Mouse (Mus musculus): Measurements from ENCODE around the gene Arhgap23.
A peak's percentile ranks its signal among the peaks of the same experiment; 100 is the strongest.

Arhgap23 gene

GRCm38 (mm10) chr11:97435808-97436491 is 20.6 kb downstream of the Arhgap23 start:
- DNase-seq, result peak; percentile 75 to 84

DNA sequence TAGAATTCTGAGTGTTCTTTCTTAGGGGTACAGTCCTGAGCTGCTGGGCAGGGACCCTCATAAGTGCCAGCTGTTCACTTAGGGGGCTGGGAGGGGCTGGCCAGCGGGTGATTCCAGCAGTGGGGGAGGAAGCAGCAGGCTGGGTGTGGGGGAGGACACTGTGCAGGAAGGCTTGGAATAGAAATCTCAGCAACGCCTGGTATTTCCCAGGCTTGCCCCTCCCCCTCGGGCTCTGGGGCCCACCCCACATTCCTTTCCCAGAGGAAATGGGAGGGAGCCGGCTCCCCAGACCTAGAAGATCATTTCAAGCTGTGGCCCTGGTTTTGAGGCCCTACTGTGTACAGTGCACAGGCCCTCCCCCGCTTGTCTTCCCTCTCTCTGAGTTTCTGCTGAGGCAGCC is 22.4 kb downstream of the Arhgap23 start:
- peak; percentile 90 to 93 for DNase-seq

- DNase-seq, result peak; percentile 66 to 72
Measured at GRCm38 (mm10) chr11:97438868-97439267, 23.5 kb downstream of the Arhgap23 start.

DNA sequence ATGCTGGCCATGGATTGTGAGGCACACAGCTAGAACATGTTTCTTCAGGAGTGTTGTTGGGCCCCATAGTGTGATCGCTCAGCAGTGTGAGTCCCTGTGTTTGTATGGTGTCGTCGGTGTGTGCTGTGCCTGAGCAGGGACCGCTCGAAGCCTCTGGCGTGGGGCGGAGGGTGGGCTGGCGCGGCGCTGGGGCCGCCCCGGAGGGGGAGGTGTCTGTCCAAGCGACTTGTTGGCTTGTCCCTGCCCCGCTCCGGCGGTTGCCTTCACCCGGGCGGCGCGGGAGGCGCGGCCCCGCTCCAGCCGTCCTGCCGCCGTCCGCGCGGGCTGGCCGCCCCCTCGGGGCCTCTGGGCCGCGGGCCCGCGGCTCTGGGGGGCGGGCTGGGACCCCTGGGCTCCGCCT is 24.6 kb downstream of the Arhgap23 start:
- peak; percentile 87 to 92 for DNase-seq

- DNase-seq, result no peak
Measured at GRCm38 (mm10) chr11:97440441-97440881, 25.1 kb downstream of the Arhgap23 start.

GRCm38 (mm10) chr11:97441036-97441657 is 25.8 kb downstream of the Arhgap23 start:
- peak; percentile 55 to 66 for DNase-seq

DNA sequence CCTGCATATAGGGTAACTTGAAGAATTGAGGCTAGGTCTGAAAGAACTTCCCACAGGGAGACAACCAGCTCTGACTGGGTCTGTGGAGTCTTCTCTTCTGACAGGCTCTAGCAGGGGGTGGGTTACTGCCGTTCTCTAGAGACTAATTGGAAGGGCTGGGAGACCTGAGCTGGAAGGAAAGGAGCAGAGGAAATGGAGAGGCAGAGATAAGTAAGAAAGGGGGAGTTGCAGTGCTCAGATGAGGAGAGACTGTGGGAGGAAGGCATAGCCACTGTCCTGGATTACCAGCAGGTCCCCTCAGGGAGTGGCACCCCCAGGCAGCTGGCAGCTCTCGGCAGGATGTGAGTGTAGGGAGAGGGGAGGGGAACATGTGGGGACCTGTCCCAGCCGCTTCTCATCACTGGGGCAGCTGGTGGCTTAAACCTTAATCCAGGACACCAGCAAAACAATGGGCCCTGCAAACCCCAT is 26.4 kb downstream of the Arhgap23 start:
- DNase-seq, result peak in 1 of 2 experiments; percentile 65

- DNase-seq, result no peak
Measured at GRCm38 (mm10) chr11:97442891-97443675, 27.8 kb downstream of the Arhgap23 start.

GRCm38 (mm10) chr11:97445596-97445995 is 30.3 kb downstream of the Arhgap23 start:
- no peak for DNase-seq

DNA sequence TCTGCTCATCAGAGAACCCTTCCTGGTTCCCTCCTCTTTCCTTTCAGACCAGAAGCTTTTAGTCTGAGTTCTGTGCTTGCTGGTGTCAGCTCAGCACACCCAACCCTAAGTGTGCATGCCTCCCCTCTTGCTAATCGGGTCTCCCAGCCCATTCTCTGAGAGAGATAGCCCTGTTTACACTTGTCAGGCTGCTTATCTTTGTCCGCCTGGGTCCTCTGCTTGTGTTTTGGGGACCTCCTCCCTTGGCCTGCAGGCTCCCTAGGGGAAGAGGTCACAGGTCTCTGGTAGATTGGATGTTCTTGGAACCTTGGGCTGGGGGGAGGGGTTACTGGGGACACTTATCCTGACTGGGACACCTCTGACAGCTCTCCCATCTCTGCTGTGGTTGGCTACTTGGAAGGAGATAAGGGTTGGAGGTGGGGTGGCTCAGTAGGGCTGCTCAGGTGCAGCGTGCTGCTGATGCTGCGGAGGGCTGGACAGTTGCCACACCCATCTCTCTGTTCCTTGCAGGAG is 30.7 kb downstream of the Arhgap23 start:
- no peak for DNase-seq

GRCm38 (mm10) chr11:97447979-97448378 is 32.6 kb downstream of the Arhgap23 start:
- no peak for DNase-seq

- DNase-seq, result peak in 1 of 2 experiments; percentile 61
Measured at GRCm38 (mm10) chr11:97448611-97449394, 33.5 kb downstream of the Arhgap23 start.

- DNase-seq, result peak; percentile 88 to 94
Measured at GRCm38 (mm10) chr11:97449601-97450293, 34.4 kb downstream of the Arhgap23 start.

GRCm38 (mm10) chr11:97450305-97450922 is 35.1 kb downstream of the Arhgap23 start:
- DNase-seq, result peak; percentile 57 to 71

- DNase-seq, result no peak
Measured at GRCm38 (mm10) chr11:97451625-97452024, 36.3 kb downstream of the Arhgap23 start.

DNA sequence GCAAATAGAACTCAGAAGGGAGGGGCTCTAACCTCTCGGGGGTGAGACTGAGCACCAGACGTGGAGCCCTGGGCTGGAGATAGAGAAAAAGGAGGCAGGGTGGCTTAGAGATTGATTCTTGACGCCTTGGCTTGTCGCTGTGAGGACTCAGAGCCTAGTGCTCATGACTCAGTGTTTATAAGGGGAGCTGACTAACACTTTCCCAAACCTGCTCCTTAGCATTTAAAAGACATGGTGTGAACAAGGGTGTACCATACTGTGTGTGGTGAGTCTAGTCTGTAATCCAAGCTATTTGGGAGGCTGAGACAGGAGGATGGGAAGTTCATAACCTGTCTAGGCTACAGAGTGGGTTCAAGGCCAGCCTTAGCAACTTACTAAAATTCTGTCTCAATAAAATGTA is 41.8 kb downstream of the Arhgap23 start:
- no peak for DNase-seq

DNA sequence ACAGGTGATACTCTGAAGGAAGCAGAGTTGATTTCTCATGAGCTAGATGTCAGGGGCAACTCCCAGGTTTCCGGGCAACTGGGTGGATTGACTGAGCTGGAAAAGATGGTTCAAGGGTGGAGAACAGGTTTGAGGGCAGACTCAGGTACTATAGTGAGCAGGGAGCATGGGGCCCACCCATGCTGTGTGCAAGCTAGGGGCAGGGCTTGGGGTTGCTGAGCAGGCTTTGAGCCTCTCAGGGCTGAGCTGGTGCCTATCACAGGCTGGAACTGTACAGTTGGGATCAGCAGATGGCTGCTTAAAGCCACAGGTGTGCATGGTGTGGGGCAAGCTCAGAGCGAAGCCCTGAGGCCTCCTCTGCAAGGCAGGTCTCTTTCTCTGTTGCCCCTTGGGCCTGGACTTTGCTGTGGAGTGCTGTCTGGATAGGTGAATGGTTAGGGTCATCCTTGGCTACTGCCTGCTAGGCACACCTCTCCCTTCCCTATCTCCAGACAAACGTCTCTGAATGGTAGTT is 46.0 kb downstream of the Arhgap23 start:
- no peak for DNase-seq

DNA sequence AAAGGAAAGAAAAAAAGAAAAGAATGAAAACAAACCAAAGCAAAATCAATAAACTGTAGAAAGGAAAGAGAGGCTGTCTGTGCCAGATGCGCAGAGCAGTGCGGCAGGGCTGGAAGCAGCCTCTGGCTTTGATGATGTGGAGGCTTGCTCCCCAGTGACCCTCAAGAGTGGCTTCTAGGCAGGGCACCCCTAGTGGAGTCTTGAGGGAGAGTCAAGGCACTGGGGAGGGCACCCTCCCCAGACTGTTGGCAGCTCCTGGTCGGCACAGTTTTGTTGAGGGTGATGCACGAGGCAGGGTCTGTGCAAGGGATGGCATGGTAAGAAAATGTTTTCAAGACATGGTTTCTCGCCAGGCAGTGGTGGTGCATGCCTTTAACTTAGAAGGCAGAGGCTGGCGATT is 47.2 kb downstream of the Arhgap23 start:
- no peak for DNase-seq

DNA sequence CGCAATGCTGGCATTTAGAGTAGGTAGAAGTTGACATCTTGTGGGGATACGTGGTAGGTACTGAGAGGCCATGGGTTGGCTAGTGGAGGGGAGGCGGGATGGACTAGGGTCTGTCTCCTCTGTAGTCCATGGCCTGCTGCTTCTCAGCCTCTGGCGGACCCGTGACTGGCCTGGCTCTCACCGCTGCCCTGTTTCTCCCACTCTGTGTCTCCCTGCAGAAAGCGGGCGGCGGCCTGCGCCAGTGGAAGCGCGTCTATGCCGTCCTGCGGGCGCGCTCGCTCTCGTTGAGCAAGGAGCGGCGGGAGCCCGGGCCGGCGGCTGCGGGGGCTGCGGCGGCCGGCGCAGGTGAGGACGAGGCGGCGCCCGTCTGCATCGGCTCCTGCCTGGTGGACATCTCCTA is 47.8 kb downstream of the Arhgap23 start:
- no peak for DNase-seq

GRCm38 (mm10) chr11:97463991-97464390 is 48.7 kb downstream of the Arhgap23 start:
- DNase-seq, result no peak

GRCm38 (mm10) chr11:97465957-97466356 is 50.6 kb downstream of the Arhgap23 start:
- DNase-seq, result no peak
